Mouse (Mus musculus) left cerebral cortex, adult 2 months (tissue): ENCODE data around the gene Schip1. TPM values are rescaled to one million over a fixed set of nuclear protein-coding genes. Genes with fewer than 3 reads are reported as not detected.
A peak's percentile ranks its signal among the peaks of the same experiment; 100 is the strongest.

Source experiments
- DNase-seq, 2 experiments: peaks; one replicate each; pipeline ENCODE4 v3.0.0; 2021 to 2022; ENCODE audit warnings: low spot score in 2 of 2, mixed read lengths in 1 of 2; ENCODE audit errors: extremely low spot score in 1 of 2
- H3K27ac ChIP-seq: fragments of 200-600 bp; 2 replicates; pipeline ENCODE4 v1.8.1; 2022
- H3K4me3 ChIP-seq: fragments of 200-600 bp; 2 replicates; pipeline ENCODE4 v1.8.1; 2022
- CTCF ChIP-seq: fragments of 200-600 bp; IDR thresholded peaks from 2 replicates; pipeline ENCODE4 v1.8.1; 2022; ENCODE audit warnings: antibody characterized with exemption, mild to moderate bottlenecking, moderate library complexity
- intact Hi-C: fragments of 180-260 bp; cut with DNase I; formaldehyde crosslinking; loops from one replicate; pipeline ENCODE4 v1.15.1; 2025
- total RNA-seq, 2 experiments: library from RNA; stranded (reverse); gene quantifications; 2 replicates each; pipeline ENCODE4 v1.2.3; 2021

The Schip1 gene
- total RNA-seq, 2 experiments from 2014 or later, result 261 to 282 TPM

DNA sequence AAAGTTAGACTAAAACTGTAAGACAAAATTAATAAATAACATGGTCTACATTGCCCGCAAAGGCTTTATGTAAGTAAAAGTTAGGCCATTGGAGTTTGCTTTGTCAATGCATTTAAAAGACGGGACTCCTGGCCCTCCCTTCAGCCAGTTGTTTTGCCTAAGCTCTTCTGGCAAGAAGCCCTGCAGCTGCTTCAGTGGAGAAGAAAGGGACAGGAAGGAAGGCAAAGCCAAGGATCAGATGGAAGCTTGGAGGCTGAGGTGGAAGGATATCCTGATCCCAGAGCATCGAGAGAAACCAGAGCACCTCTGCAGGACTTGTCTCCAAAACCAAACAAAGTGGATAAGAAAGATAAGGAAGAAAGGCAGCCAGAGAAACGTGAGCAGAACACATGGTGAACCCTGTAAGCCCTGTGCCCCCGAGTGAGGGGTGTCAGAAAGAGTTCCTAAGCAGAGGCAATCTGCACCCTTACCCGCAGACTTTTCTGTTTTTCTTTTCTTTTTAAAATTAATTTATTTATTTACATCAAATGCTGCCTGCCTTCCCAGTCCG, 442.2 kb downstream of the Schip1 start:
- intact Hi-C loops, result no loop called here
- H3K27ac ChIP-seq, result no peak overlapping the region
- DNase-seq, result no peak
- no peak overlapping the region for H3K4me3 ChIP-seq
- no peak for TF ChIP-seq CTCF

DNA sequence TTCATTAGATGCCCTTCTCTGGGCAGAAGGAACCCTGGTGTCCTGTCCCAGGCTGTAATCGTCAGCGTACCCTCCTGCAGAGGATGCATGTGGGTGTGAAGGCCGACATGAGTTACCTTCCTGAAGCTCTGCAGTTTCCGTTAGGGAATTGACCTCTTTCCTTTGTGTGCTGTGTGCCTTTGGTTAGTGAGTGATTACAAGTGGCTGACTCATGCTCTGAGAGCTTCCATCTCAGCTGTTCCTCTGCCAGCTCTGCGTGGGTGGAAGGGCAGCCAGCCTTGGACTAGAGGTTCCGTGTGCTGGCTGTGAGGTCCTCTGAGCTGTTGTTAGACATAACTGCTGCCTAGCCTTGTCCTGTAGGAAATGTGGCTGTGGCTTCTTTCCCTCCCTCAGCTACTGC, 444.0 kb downstream of the Schip1 start:
- DNase-seq, result peak; percentile 45 to 50
- intact Hi-C loops, result no loop called here
- H3K4me3 ChIP-seq, result no peak overlapping the region
- no peak overlapping the region; the same call in 1 of the 2 replicates for H3K27ac ChIP-seq
- TF ChIP-seq CTCF, result no peak

GRCm38 (mm10) chr3:68510872-68511271, 446.3 kb downstream of the Schip1 start:
- DNase-seq, result no peak
- intact Hi-C loops, result no loop called here
- TF ChIP-seq CTCF, result no peak
- H3K27ac ChIP-seq, result no peak overlapping the region
- no peak overlapping the region for H3K4me3 ChIP-seq

- no peak for TF ChIP-seq CTCF
- Histone ChIP-seq H3K27ac (no peak overlapping the region), H3K4me3 (no peak overlapping the region)
- intact Hi-C loops, result no loop called here
- no peak for DNase-seq
These were observed 447.1 kb downstream of the Schip1 start for GRCm38 (mm10) chr3:68511744-68512143.

DNA sequence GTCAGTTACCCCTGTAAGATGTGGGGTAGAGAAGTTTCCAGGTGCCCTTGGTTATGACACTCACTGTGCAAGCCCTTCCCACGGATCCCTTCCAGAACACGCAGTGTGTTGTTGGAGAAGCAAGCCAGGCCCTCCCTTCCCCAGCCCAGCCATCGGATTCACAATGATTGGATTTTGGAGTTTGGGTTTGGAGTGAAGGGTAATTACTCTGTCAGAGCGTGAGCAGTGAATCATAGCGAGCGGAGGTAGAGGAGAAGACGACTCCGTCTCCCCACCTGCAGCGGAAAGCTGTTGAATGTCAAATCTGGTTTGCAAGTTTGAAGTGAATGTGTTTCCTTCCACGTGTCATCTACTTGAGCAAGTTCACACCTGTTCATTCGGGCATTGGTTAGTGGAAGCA, 447.7 kb downstream of the Schip1 start:
- no peak for TF ChIP-seq CTCF
- intact Hi-C loops, result no loop called here
- Histone ChIP-seq H3K27ac (no peak overlapping the region), H3K4me3 (no peak overlapping the region)
- DNase-seq, result no peak

DNA sequence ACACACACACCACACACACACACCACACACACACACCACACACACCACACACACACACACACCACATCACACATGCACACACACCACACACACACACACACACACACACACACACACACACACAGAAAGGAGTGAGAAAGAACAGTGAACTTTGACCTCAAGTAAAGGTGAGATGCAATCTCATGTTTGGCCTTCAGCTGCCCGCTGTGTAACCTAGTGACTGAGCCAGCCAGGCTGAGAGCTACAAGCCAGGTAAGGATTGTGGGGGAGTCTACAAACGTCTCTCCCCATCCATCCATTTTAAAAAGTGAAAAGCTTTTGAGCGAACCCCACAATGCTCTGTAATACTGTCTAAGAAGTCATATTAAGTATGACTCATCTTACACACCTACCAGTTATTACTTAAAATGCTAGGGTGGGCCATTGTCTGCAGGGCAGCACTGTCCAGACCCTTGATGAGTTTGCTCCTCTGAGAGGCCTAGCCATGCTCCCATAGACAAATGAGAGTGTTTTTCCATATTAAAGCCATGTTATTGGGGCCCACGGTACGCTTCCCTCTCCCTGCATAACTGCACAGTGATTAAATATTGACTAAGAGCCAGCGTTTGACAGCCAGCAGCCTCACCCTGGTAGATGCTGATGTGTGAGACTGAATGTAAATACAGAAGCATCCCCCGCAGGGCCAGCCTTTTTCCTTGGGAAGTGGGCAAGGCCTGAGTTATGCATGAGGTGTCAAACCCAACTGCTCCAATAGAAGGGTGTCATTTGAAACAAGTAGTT, 448.9 kb downstream of the Schip1 start:
- Histone ChIP-seq H3K27ac (0 out of 2 replicates have a peak overlapping the region, but pooled peaks have one; percentile 25), H3K4me3 (no peak overlapping the region)
- no peak for TF ChIP-seq CTCF
- DNase-seq, result no peak
- intact Hi-C loops, result no loop called here

- Histone ChIP-seq H3K4me3 (no peak overlapping the region), H3K27ac (0 out of 2 replicates have a peak overlapping the region, but pooled peaks have one; percentile 25)
- no peak for TF ChIP-seq CTCF
- intact Hi-C loops, result no loop called here
- no peak for DNase-seq
These were observed 449.5 kb downstream of the Schip1 start for GRCm38 (mm10) chr3:68514120-68514497.

GRCm38 (mm10) chr3:68514717-68515116, 450.1 kb downstream of the Schip1 start:
- no peak for TF ChIP-seq CTCF
- no peak for DNase-seq
- H3K4me3 ChIP-seq, result no peak overlapping the region
- H3K27ac ChIP-seq, result no peak overlapping the region
- intact Hi-C loops, result no loop called here

DNA sequence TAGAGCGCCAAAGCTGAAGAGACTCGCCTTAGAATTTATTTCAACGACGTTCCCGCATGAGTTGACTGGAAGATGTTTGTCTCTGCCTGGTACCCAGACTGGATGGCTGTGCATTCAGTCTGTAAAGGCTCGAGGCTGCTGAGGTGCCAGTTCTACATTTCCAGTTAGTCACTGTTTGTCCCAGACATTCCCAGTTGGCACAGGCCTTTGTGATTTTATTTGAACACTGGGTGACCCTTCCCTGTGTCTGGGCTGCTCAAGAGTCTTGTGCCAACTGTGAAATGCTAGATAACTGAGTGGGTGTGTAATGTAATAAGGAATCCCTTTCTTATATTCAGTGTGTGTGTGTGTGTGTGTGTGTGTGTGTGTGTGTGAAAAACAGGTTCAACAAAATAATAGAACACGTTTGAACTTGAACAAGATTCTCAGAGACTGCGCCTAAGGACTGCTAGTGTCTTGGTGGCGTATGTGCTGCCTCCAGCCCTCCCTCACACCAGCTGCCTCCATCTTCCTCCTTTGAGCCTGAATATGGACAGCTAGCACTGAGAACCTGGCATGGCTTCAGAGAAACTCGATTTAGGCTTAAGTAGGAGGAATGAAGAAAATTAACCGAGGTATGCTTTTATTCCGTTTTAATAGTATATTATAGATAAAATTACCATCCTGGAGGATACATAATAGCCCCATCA, 451.9 kb downstream of the Schip1 start:
- no peak for TF ChIP-seq CTCF
- intact Hi-C loops, result loop anchor here (1.0 kb wide), 1 partner anchor 22 kb away; no protein-coding TSS in a partner anchor
- peak overlapping the region; percentile 59 for H3K27ac ChIP-seq
- H3K4me3 ChIP-seq, result no peak overlapping the region
- DNase-seq, result peak in 1 of 2 experiments; percentile 42

- no peak for DNase-seq
- TF ChIP-seq CTCF, result no peak
- intact Hi-C loops, result no loop called here
- H3K27ac ChIP-seq, result peak overlapping the region; percentile 59
- H3K4me3 ChIP-seq, result no peak overlapping the region
These were observed 452.6 kb downstream of the Schip1 start for GRCm38 (mm10) chr3:68517236-68517635.

GRCm38 (mm10) chr3:68518041-68518440, 453.4 kb downstream of the Schip1 start:
- no peak overlapping the region for H3K4me3 ChIP-seq
- intact Hi-C loops, result no loop called here
- no peak for DNase-seq
- TF ChIP-seq CTCF, result no peak
- no peak overlapping the region for H3K27ac ChIP-seq

- Histone ChIP-seq H3K4me3 (no peak overlapping the region), H3K27ac (no peak overlapping the region)
- no peak for DNase-seq
- intact Hi-C loops, result no loop called here
- no peak for TF ChIP-seq CTCF
These were observed 454.0 kb downstream of the Schip1 start for GRCm38 (mm10) chr3:68518586-68518985.
